Mouse (Mus musculus): Measurements from ENCODE around the gene Cyb5r2. TPM values are rescaled to one million over a fixed set of nuclear protein-coding genes. Genes with fewer than 3 reads are reported as not detected.
A peak's percentile ranks its signal among the peaks of the same experiment; 100 is the strongest.

The Cyb5r2 gene
- polyA plus RNA-seq, 1 experiment from 2014 or later, result 0.31 TPM

GRCm38 (mm10) chr7:107720771-107721170 lies 37.1 kb downstream of the Cyb5r2 start:
- no peaks in the 10 kb centered on the region for H3K36me3 ChIP-seq (replicated peaks; ENCODE audit: control insufficient read depth, insufficient read depth, low read depth, low read length)
- DNase-seq (ENCODE audit: low spot score), result no peak
- H3K27me3 ChIP-seq (ENCODE audit: control insufficient read depth, insufficient read depth, low read length), result no peaks in the 10 kb centered on the region
- H3K4me2 ChIP-seq (ENCODE audit: low read depth, low read length), result no peak overlapping the region
- no peaks in the 10 kb centered on the region for H3K4me1 ChIP-seq (ENCODE audit: control insufficient read depth, insufficient read depth, low read length)
- no peaks in the 10 kb centered on the region for H3K9me3 ChIP-seq (replicated peaks; ENCODE audit: control insufficient read depth, low read length)
- WGBS, result 93% methylated on average over 1 of the region's 1 CpGs
- no peak overlapping the region for H3K27ac ChIP-seq (replicated peaks; ENCODE audit: low read depth, low read length)
- H3K4me3 ChIP-seq (ENCODE audit: low read depth, low read length), result no peak overlapping the region
- no peak for ATAC-seq (replicated peaks; ENCODE audit: insufficient number of reproducible peaks, low FRiP score, low TSS enrichment, low read depth)
- H3K9ac ChIP-seq (replicated peaks; ENCODE audit: low read length), result no peak overlapping the region

GRCm38 (mm10) chr7:107714067-107714466 lies 43.8 kb downstream of the Cyb5r2 start:
- DNase-seq (ENCODE audit: low spot score) (no peak), ATAC-seq (replicated peaks; ENCODE audit: insufficient number of reproducible peaks, low FRiP score, low TSS enrichment, low read depth) (no peak)
- H3K27ac ChIP-seq (replicated peaks; ENCODE audit: low read depth, low read length), result no peak overlapping the region
- 75% methylated on average over 5 of the region's 5 CpGs for WGBS
- no peaks in the 10 kb centered on the region; the same call in 1 of the 2 replicates for H3K4me1 ChIP-seq (ENCODE audit: control insufficient read depth, insufficient read depth, low read length)
- H3K9me3 ChIP-seq (replicated peaks; ENCODE audit: control insufficient read depth, low read length), result no peaks in the 10 kb centered on the region
- H3K9ac ChIP-seq (replicated peaks; ENCODE audit: low read length), result no peak overlapping the region
- H3K4me2 ChIP-seq (ENCODE audit: low read depth, low read length), result no peak overlapping the region
- H3K36me3 ChIP-seq (replicated peaks; ENCODE audit: control insufficient read depth, insufficient read depth, low read depth, low read length), result no peaks in the 10 kb centered on the region
- no peaks in the 10 kb centered on the region for H3K27me3 ChIP-seq (ENCODE audit: control insufficient read depth, insufficient read depth, low read length)
- H3K4me3 ChIP-seq (ENCODE audit: low read depth, low read length), result no peak overlapping the region

- Histone ChIP-seq H3K9ac (replicated peaks; ENCODE audit: low read length) (no peak overlapping the region), H3K9me3 (replicated peaks; ENCODE audit: control insufficient read depth, low read length) (no peaks in the 10 kb centered on the region), H3K4me3 (ENCODE audit: low read depth, low read length) (no peak overlapping the region), H3K4me1 (ENCODE audit: control insufficient read depth, insufficient read depth, low read length) (peaks cover 6% of the 10 kb centered on the region), H3K4me2 (ENCODE audit: low read depth, low read length) (no peak overlapping the region), H3K27ac (replicated peaks; ENCODE audit: low read depth, low read length) (no peak overlapping the region), H3K36me3 (replicated peaks; ENCODE audit: control insufficient read depth, insufficient read depth, low read depth, low read length) (no peaks in the 10 kb centered on the region), H3K27me3 (ENCODE audit: control insufficient read depth, insufficient read depth, low read length) (no peaks in the 10 kb centered on the region)
- WGBS, result 66% methylated on average over 6 of the region's 6 CpGs
- ATAC-seq (replicated peaks; ENCODE audit: insufficient number of reproducible peaks, low FRiP score, low TSS enrichment, low read depth), result no peak
- no peak for DNase-seq (ENCODE audit: low spot score)
These were observed 45.1 kb downstream of the Cyb5r2 start for GRCm38 (mm10) chr7:107712743-107713142.

GRCm38 (mm10) chr7:107708491-107709112 lies 49.2 kb downstream of the Cyb5r2 start:
- 2% methylated on average over 10 of the region's 10 CpGs for WGBS
- Histone ChIP-seq H3K27ac (replicated peaks; ENCODE audit: low read depth, low read length) (peak overlapping the region; percentile 56), H3K9me3 (replicated peaks; ENCODE audit: control insufficient read depth, low read length) (no peaks in the 10 kb centered on the region), H3K4me1 (ENCODE audit: control insufficient read depth, insufficient read depth, low read length) (peaks cover 6% of the 10 kb centered on the region), H3K4me2 (ENCODE audit: low read depth, low read length) (peak overlapping the region; percentile 39), H3K27me3 (ENCODE audit: control insufficient read depth, insufficient read depth, low read length) (no peaks in the 10 kb centered on the region), H3K9ac (replicated peaks; ENCODE audit: low read length) (0 out of 2 replicates have a peak overlapping the region, but pooled peaks have one; percentile 28), H3K36me3 (replicated peaks; ENCODE audit: control insufficient read depth, insufficient read depth, low read depth, low read length) (no peaks in the 10 kb centered on the region), H3K4me3 (ENCODE audit: low read depth, low read length) (0 out of 2 replicates have a peak overlapping the region, but pooled peaks have one; percentile 8)
- DNase-seq (ENCODE audit: low spot score), result peak; percentile 85
- ATAC-seq (replicated peaks; ENCODE audit: insufficient number of reproducible peaks, low FRiP score, low TSS enrichment, low read depth), result peak; percentile 88

GRCm38 (mm10) chr7:107707650-107708049 lies 50.2 kb downstream of the Cyb5r2 start:
- Histone ChIP-seq H3K4me2 (ENCODE audit: low read depth, low read length) (no peak overlapping the region), H3K4me1 (ENCODE audit: control insufficient read depth, insufficient read depth, low read length) (peaks cover 8% of the 10 kb centered on the region), H3K4me3 (ENCODE audit: low read depth, low read length) (no peak overlapping the region), H3K9me3 (replicated peaks; ENCODE audit: control insufficient read depth, low read length) (no peaks in the 10 kb centered on the region), H3K27me3 (ENCODE audit: control insufficient read depth, insufficient read depth, low read length) (no peaks in the 10 kb centered on the region), H3K27ac (replicated peaks; ENCODE audit: low read depth, low read length) (no peak overlapping the region), H3K36me3 (replicated peaks; ENCODE audit: control insufficient read depth, insufficient read depth, low read depth, low read length) (no peaks in the 10 kb centered on the region), H3K9ac (replicated peaks; ENCODE audit: low read length) (no peak overlapping the region)
- DNase-seq (ENCODE audit: low spot score), result no peak
- no peak for ATAC-seq (replicated peaks; ENCODE audit: insufficient number of reproducible peaks, low FRiP score, low TSS enrichment, low read depth)
- WGBS, result 64% methylated on average over 9 of the region's 9 CpGs

- H3K4me2 ChIP-seq (ENCODE audit: low read depth, low read length), result no peak overlapping the region
- H3K9ac ChIP-seq (replicated peaks; ENCODE audit: low read length), result no peak overlapping the region
- H3K27ac ChIP-seq (replicated peaks; ENCODE audit: low read depth, low read length), result no peak overlapping the region
- no peak for DNase-seq (ENCODE audit: low spot score)
- H3K9me3 ChIP-seq (replicated peaks; ENCODE audit: control insufficient read depth, low read length), result no peaks in the 10 kb centered on the region
- peaks cover 8% of the 10 kb centered on the region for H3K4me1 ChIP-seq (ENCODE audit: control insufficient read depth, insufficient read depth, low read length)
- no peak for ATAC-seq (replicated peaks; ENCODE audit: insufficient number of reproducible peaks, low FRiP score, low TSS enrichment, low read depth)
- WGBS, result 79% methylated on average over 5 of the region's 5 CpGs
- no peak overlapping the region for H3K4me3 ChIP-seq (ENCODE audit: low read depth, low read length)
- no peaks in the 10 kb centered on the region for H3K36me3 ChIP-seq (replicated peaks; ENCODE audit: control insufficient read depth, insufficient read depth, low read depth, low read length)
- no peaks in the 10 kb centered on the region for H3K27me3 ChIP-seq (ENCODE audit: control insufficient read depth, insufficient read depth, low read length)
These were observed 51.9 kb downstream of the Cyb5r2 start for GRCm38 (mm10) chr7:107705941-107706340.

- Histone ChIP-seq H3K27me3 (ENCODE audit: control insufficient read depth, insufficient read depth, low read length) (no peaks in the 10 kb centered on the region), H3K4me2 (ENCODE audit: low read depth, low read length) (no peak overlapping the region), H3K27ac (replicated peaks; ENCODE audit: low read depth, low read length) (0 out of 2 replicates have a peak overlapping the region, but pooled peaks have one; percentile 6), H3K4me1 (ENCODE audit: control insufficient read depth, insufficient read depth, low read length) (0 out of 2 replicates have a peak, but pooled peaks cover 3% of the 10 kb centered on the region), H3K4me3 (ENCODE audit: low read depth, low read length) (no peak overlapping the region), H3K9ac (replicated peaks; ENCODE audit: low read length) (no peak overlapping the region), H3K36me3 (replicated peaks; ENCODE audit: control insufficient read depth, insufficient read depth, low read depth, low read length) (no peaks in the 10 kb centered on the region), H3K9me3 (replicated peaks; ENCODE audit: control insufficient read depth, low read length) (no peaks in the 10 kb centered on the region)
- 38% methylated on average over 13 of the region's 13 CpGs for WGBS
- DNase-seq (ENCODE audit: low spot score) (peak; percentile 64), ATAC-seq (replicated peaks; ENCODE audit: insufficient number of reproducible peaks, low FRiP score, low TSS enrichment, low read depth) (peak; percentile 71)
These were observed 55.1 kb downstream of the Cyb5r2 start for GRCm38 (mm10) chr7:107702461-107703380.

GRCm38 (mm10) chr7:107700646-107701045 lies 57.2 kb downstream of the Cyb5r2 start:
- no peak for ATAC-seq (replicated peaks; ENCODE audit: insufficient number of reproducible peaks, low FRiP score, low TSS enrichment, low read depth)
- Histone ChIP-seq H3K9me3 (replicated peaks; ENCODE audit: control insufficient read depth, low read length) (no peaks in the 10 kb centered on the region), H3K36me3 (replicated peaks; ENCODE audit: control insufficient read depth, insufficient read depth, low read depth, low read length) (no peaks in the 10 kb centered on the region), H3K27me3 (ENCODE audit: control insufficient read depth, insufficient read depth, low read length) (no peaks in the 10 kb centered on the region), H3K4me1 (ENCODE audit: control insufficient read depth, insufficient read depth, low read length) (0 out of 2 replicates have a peak, but pooled peaks cover 3% of the 10 kb centered on the region), H3K27ac (replicated peaks; ENCODE audit: low read depth, low read length) (no peak overlapping the region), H3K4me3 (ENCODE audit: low read depth, low read length) (no peak overlapping the region), H3K4me2 (ENCODE audit: low read depth, low read length) (no peak overlapping the region), H3K9ac (replicated peaks; ENCODE audit: low read length) (no peak overlapping the region)
- WGBS, result 89% methylated on average over 5 of the region's 5 CpGs
- no peak for DNase-seq (ENCODE audit: low spot score)

All from embryonic facial prominence, embryonic 11.5 days (tissue).